Mouse (Mus musculus) liver, embryonic 12.5 days (tissue): ENCODE measurements around the gene Speer4d. TPM values are rescaled to one million over a fixed set of nuclear protein-coding genes. Genes with fewer than 3 reads are reported as not detected.
"Not testable (repeated sequence)": the region's sequence is repeated elsewhere in the genome, so short reads cannot be mapped to it uniquely, and the experiment has no call there.

ENCODE experiments used
- ATAC-seq: fragments of 200-750 bp; cut with Nextera tagmentation; 2 replicates; pipeline ENCODE4 v1.8.0; 2017; ENCODE audit warnings: moderate number of reproducible peaks, mild to moderate bottlenecking, moderate library complexity
- H3K27ac ChIP-seq: fragments of 300-500 bp; sonication (generic); 2 replicates; pipeline ENCODE4 v1.5.1; 2016; ENCODE audit warnings: mild to moderate bottlenecking
- H3K27me3 ChIP-seq: fragments of 300-500 bp; sonication (generic); replicated peaks from 2 replicates; pipeline ENCODE4 v1.6.1; 2016; ENCODE audit warnings: mild to moderate bottlenecking, moderate library complexity
- H3K36me3 ChIP-seq: fragments of 300-500 bp; sonication (generic); 2 replicates; pipeline ENCODE4 v1.6.1; 2016; ENCODE audit warnings: mild to moderate bottlenecking, moderate library complexity
- H3K4me1 ChIP-seq: fragments of 300-500 bp; sonication (generic); 2 replicates; pipeline ENCODE4 v1.6.1; 2016
- H3K4me2 ChIP-seq: fragments of 300-500 bp; sonication (generic); 2 replicates; pipeline ENCODE4 v1.6.1; 2016; ENCODE audit warnings: mild to moderate bottlenecking, moderate library complexity
- H3K4me3 ChIP-seq: fragments of 300-500 bp; sonication (generic); 2 replicates; pipeline ENCODE4 v1.5.1; 2016; ENCODE audit warnings: mild to moderate bottlenecking, moderate library complexity
- H3K9ac ChIP-seq: fragments of 300-500 bp; sonication (generic); 2 replicates; pipeline ENCODE4 v1.6.1; 2016; ENCODE audit warnings: mild to moderate bottlenecking, moderate library complexity
- H3K9me3 ChIP-seq: fragments of 300-500 bp; sonication (generic); replicated peaks from 2 replicates; pipeline ENCODE4 v1.6.1; 2016; ENCODE audit warnings: mild to moderate bottlenecking, moderate library complexity
- WGBS: fragments of 180-500 bp; shearing (Covaris S2); methylation state at CpG from one replicate; pipeline ENCODE4 v1.1.7; 2016; ENCODE audit not compliant: insufficient replicate concordance; 5-methylcytosine and 5-hydroxymethylcytosine counted together
- polyA plus RNA-seq: library from polyadenylated mRNA; unstranded; fragments of >200 nt; fragmentation: Nextera tagmentation; extraction: Ambion mirVana; gene quantifications from 2 replicates; pipeline ENCODE4 v1.2.1, GENCODE M21; 2016

Speer4d gene
- polyA plus RNA-seq, result not detected in 2 replicates

DNA sequence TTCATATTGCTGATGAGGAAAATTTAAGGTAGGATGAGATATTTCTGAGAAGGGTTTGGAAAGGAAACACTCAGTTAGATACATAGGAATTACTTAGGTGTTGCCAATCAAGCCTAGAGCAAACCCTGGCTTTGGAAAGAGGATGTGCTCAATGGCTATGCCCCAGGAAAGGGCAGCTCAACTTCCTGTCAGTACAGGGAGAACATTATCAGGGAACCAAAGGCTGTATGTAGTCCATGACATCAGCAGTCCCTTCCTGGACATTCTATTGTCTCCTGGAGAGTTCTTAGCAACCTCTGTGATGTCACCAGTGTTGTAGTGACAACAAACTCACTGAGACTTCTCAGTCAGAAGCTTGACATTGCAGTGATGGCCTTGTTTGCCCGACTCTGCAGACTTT, at the start of gene Speer4d:
Gene Speer4d, plus strand, starts transcription at position 301 of the 400 bp plus-strand sequence.
- H3K4me2 ChIP-seq, H3K9ac ChIP-seq, H3K27me3 ChIP-seq, H3K36me3 ChIP-seq, H3K9me3 ChIP-seq, H3K4me3 ChIP-seq, H3K4me1 ChIP-seq, H3K27ac ChIP-seq, ATAC-seq: not testable (repeated sequence)
- 32% methylated on average over 1 of the region's 1 CpGs for WGBS

DNA sequence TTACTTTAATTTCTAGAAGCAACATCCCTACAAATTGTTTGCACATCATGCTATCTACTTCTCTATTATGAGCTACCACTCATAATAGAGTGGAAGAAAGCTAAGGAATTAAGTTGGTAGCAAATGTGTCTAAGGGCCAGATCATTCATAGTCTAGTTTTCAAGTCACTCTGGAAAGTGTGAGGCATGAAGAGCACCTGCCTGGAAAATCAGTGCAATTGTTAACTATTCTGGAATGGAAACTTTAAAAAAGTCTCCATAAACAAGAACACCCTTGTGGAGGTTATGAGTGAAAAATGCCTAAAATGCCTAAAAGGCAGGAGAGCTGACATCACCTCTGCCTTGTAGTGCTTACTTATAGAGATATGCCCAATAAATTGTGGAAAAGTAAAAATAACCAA, 45.1 kb upstream of the Speer4d start:
- ATAC-seq, H3K4me1 ChIP-seq, H3K27me3 ChIP-seq, H3K36me3 ChIP-seq, H3K27ac ChIP-seq, H3K4me2 ChIP-seq, H3K9ac ChIP-seq, H3K4me3 ChIP-seq, H3K9me3 ChIP-seq: not testable (repeated sequence)

DNA sequence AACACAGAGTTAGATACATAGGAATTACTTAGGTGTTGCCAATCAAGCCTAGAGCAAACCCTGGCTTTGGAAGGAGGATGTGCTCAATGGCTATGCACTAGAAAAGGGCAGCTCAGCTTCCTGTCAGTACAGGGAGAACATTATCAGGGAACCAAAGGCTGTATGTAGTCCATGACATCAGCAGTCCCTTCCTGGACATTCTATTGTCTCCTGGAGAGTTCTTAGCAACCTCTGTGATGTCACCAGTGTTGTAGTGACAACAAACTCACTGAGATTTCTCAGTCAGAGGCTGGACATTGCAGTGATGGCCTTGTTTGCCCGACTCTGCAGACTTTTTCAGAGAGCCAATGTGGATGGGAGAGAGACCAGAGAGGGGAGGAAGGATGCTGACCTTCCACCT, 41.8 kb upstream of the Speer4d start, which contains the start of gene Gm21083:
Gene Gm21083, plus strand, starts transcription at position 301 of the 400 bp plus-strand sequence.
- not testable (repeated sequence) for H3K9ac ChIP-seq, H3K4me3 ChIP-seq, H3K4me1 ChIP-seq, H3K9me3 ChIP-seq, H3K4me2 ChIP-seq, H3K27me3 ChIP-seq, H3K36me3 ChIP-seq, ATAC-seq, H3K27ac ChIP-seq
- WGBS, result 40% methylated on average over 1 of the region's 1 CpGs

DNA sequence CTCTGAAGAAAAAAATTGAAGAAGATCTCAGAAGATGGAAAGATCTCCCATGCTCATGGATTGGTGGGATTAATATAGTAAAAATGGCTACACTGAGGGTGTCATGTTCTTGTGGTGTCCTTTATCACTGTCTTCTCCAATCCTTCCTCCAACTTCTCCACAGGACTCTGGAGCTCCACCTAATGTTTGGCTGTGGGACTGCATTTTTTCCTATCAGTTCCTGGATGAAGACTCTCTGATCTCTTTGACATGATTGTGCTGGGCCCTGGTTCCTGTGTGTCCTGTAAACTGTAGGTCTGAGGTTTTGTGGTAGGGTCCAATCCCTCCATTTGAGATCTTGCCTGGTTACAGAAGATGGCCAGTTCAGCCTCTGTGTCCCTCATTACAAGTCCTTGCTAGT, 32.5 kb upstream of the Speer4d start:
- not testable (repeated sequence) for H3K36me3 ChIP-seq, H3K9me3 ChIP-seq, ATAC-seq, H3K9ac ChIP-seq, H3K4me2 ChIP-seq, H3K27ac ChIP-seq, H3K4me1 ChIP-seq, H3K27me3 ChIP-seq, H3K4me3 ChIP-seq

DNA sequence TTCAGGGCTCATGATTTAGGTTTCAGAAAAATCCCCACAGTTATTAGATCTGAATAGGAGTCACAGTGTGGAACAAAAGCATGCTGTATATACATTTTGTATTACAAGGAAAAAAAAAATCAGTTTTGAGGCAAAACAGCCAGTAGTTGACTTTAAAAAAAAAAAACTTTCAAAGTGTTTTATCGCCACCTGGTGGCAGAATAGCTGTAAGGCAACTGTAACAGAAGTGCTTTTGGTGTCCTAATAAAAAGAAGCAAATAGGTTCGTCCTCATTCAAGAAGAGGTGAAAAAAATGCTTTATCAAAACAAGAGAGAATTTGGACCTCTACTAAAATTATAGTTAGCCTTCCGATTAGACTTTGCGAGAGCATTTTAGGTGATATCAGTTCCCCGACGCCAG, 30.6 kb upstream of the Speer4d start:
- not testable (repeated sequence) for H3K4me1 ChIP-seq, H3K27me3 ChIP-seq, H3K9me3 ChIP-seq, H3K27ac ChIP-seq, ATAC-seq, H3K4me2 ChIP-seq, H3K36me3 ChIP-seq, H3K9ac ChIP-seq, H3K4me3 ChIP-seq
- WGBS, result 20% methylated on average over 6 of the region's 6 CpGs

DNA sequence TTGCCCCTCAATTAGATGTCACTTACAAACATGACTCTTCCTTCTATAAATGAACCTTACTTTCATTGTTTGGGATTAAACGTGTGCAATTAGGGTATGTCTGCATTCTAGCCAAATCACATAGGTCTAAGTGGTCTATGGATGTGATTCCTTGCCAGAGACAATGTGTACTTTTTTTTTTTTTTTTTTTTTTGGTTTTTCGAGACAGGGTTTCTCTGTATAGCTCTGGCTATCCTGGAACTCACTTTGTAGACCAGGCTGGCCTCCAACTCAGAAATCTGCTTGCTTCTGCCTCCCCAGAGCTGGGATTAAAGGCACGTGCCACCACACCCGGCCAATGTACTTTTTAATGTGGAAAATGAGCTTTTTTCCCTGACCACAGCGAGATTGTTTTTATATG, 28.2 kb upstream of the Speer4d start:
- not testable (repeated sequence) for H3K9me3 ChIP-seq, H3K4me1 ChIP-seq, H3K4me2 ChIP-seq, H3K27me3 ChIP-seq, H3K9ac ChIP-seq, H3K36me3 ChIP-seq, ATAC-seq, H3K4me3 ChIP-seq, H3K27ac ChIP-seq
- WGBS, result 41% methylated on average over 5 of the region's 5 CpGs

DNA sequence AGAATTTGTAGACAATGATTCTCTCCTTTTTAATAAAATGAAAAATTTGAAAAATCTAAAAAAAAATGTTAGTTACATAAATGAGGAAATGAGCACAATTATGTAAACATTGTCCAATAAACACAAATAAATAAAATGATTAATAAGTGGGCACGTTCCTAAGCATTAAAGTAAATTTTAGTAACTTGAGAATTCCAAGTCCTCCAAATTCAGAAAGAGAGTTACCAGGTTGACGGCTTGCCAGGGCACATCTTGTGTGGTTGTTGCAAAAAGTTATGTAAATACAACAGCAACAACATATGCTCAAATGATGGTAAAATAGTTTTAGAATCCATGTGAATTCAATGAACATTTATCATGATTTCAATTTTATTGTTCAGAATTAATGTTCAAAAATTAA, 27.3 kb upstream of the Speer4d start:
- not testable (repeated sequence) for H3K9ac ChIP-seq, H3K27me3 ChIP-seq, H3K4me1 ChIP-seq, H3K27ac ChIP-seq, H3K4me2 ChIP-seq, ATAC-seq, H3K36me3 ChIP-seq, H3K4me3 ChIP-seq, H3K9me3 ChIP-seq
- 49% methylated on average over 2 of the region's 2 CpGs for WGBS

DNA sequence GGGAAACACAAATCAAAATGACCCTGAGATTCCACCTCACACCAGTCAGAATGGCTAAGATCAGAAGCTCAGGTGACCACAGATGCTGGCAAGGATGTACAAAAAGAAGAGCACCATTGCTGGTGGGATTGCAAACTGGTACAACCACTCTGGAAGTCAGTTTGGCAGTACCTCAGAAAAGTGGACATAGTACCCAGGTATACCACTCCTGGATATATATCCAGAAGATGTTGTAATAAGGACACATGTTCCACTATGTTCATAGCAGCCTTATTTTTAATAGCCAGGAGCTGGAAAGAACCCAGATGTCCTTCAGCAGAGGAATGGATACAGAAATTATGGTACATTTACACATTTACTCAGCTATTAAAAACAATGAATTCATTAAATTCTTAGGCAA, 20.0 kb upstream of the Speer4d start:
- H3K9me3 ChIP-seq, ATAC-seq, H3K4me3 ChIP-seq, H3K4me1 ChIP-seq, H3K27me3 ChIP-seq, H3K36me3 ChIP-seq, H3K9ac ChIP-seq, H3K4me2 ChIP-seq, H3K27ac ChIP-seq: not testable (repeated sequence)

DNA sequence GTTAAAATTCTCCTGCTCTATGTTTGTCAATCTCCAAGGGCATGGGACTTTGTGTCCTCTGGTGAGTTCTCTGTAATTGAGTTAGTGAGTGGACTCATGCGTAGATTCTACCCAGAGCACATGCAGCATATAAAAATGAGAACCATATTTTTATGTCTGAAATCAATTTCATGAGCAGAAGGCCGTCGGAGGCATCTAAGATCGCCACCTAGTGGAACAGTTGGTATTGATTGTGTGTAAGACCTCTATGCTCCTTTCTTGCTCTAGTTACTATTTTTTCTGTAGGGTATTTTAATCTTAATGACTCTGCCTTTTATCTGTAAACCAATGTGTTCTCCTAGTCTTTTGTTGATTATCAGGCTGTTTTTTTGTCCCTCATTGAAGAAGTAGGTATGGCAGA, 18.5 kb upstream of the Speer4d start:
- not testable (repeated sequence) for H3K9me3 ChIP-seq, H3K27me3 ChIP-seq, H3K9ac ChIP-seq, H3K36me3 ChIP-seq, H3K27ac ChIP-seq, H3K4me3 ChIP-seq, ATAC-seq, H3K4me2 ChIP-seq, H3K4me1 ChIP-seq
- WGBS, result 23% methylated on average over 4 of the region's 4 CpGs

DNA sequence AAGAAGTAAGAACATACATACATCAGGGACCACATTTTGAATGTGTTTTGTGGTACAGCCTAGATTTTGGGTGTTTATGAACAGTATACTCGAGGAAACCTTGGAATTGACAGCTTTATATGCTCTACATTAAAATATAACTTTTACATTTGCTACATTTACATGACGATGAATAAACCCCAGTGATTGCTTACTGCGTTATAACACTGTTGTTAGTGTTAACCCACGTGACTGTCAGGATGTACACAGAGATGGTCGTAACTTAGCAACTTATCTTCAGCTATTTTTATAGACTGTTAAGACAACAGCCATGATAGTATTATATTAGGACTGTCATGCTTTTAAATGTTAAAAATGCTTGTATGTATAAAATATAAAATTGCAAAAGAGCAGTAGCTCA, 17.4 kb upstream of the Speer4d start:
- H3K27ac ChIP-seq, H3K4me3 ChIP-seq, H3K36me3 ChIP-seq, H3K9me3 ChIP-seq, H3K27me3 ChIP-seq, H3K9ac ChIP-seq, H3K4me2 ChIP-seq, H3K4me1 ChIP-seq: not testable (repeated sequence)
- ATAC-seq, result 0 out of 2 replicates have a peak, but pooled peaks have one; percentile 24
- WGBS, result 50% methylated on average over 5 of the region's 5 CpGs

DNA sequence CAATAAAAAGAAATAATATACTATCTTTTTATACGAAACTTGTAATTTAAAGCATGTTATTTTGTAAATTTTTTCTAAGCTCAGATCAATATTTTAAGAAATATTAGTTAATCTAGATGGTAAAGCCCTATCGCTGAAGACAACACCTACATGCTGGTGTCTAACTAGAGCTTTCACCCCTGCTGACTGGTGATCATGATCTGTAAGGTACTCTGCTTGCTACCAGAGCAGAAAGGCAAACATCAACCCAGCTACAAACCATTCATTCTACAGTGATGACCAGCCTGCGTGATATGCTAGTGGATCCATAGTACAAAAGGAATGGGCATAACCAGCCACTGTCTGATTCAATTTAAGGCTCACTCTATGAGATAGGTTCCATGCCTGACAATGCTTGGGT, 16.9 kb upstream of the Speer4d start:
- H3K9me3 ChIP-seq, ATAC-seq, H3K9ac ChIP-seq, H3K27ac ChIP-seq, H3K4me3 ChIP-seq, H3K4me2 ChIP-seq, H3K27me3 ChIP-seq, H3K4me1 ChIP-seq, H3K36me3 ChIP-seq: not testable (repeated sequence)
- WGBS, result 55% methylated on average over 3 of the region's 3 CpGs

DNA sequence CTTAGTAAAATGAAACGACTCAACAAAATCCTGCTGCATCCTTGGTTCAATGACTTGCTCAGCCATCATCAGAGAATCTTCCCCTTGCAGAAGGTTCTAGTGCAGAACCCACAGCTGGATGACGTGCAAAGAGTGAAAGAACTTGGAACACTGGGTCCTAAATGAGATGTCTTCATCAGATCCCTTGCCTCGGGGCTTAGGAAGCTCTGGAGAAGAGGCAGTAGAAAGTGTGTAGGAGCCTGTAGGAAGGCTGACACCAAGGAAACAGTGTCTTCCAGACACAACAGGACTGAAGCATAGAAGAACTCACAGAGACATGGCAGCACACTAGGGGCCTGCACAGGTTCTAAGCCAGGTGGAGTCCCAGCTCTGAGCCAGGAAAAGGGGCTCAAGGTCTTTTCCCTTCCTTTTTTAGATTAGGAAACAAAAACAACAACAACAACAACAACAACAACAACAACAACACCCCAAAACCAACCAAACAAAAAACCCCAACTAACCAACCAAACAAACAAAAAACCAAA, 16.4 kb upstream of the Speer4d start:
- H3K36me3 ChIP-seq, H3K4me1 ChIP-seq, H3K27me3 ChIP-seq, H3K4me2 ChIP-seq, H3K9ac ChIP-seq, H3K9me3 ChIP-seq, H3K27ac ChIP-seq, ATAC-seq, H3K4me3 ChIP-seq: not testable (repeated sequence)
- WGBS, result 39% methylated on average over 3 of the region's 3 CpGs

DNA sequence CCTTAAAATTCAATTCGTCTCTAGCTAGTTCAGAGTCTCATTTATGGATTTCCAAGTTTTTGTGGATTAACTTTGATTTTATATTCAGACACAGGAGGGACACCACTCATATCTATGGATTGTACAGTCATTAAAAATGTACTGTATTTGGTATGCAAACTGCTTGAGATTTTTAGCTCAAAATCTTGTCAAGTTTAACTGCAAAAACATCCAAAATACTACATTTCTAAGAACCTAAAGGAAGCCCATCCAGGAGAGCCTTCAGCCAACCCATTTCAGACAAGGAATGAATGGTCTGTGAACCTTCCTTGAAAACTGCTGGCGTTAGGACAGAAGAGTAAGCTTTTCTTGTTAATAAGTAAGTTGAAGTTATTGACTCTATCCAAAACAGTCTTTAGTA, 15.9 kb upstream of the Speer4d start:
- not testable (repeated sequence) for ATAC-seq, H3K27ac ChIP-seq, H3K4me3 ChIP-seq, H3K4me1 ChIP-seq, H3K9ac ChIP-seq, H3K27me3 ChIP-seq, H3K36me3 ChIP-seq, H3K4me2 ChIP-seq, H3K9me3 ChIP-seq
- WGBS, result 47% methylated on average over 2 of the region's 2 CpGs
